Mouse (Mus musculus) heart, postnatal 14 days (tissue): ENCODE measurements at regions not wholly inside any gene's neighbourhood (a gene's known extent, or its start where the extent isn't known, plus 50 kb on each side); places are given as distances from the start of the nearest gene placed in this dataset.

Experiments used
- DNase-seq, 2 experiments: peaks; one replicate each; pipeline ENCODE4 v3.0.0; 2021 to 2022
- intact Hi-C: fragments of 180-260 bp; cut with DNase I; formaldehyde crosslinking; loops from one replicate; pipeline ENCODE4 v1.15.1; 2025

DNA sequence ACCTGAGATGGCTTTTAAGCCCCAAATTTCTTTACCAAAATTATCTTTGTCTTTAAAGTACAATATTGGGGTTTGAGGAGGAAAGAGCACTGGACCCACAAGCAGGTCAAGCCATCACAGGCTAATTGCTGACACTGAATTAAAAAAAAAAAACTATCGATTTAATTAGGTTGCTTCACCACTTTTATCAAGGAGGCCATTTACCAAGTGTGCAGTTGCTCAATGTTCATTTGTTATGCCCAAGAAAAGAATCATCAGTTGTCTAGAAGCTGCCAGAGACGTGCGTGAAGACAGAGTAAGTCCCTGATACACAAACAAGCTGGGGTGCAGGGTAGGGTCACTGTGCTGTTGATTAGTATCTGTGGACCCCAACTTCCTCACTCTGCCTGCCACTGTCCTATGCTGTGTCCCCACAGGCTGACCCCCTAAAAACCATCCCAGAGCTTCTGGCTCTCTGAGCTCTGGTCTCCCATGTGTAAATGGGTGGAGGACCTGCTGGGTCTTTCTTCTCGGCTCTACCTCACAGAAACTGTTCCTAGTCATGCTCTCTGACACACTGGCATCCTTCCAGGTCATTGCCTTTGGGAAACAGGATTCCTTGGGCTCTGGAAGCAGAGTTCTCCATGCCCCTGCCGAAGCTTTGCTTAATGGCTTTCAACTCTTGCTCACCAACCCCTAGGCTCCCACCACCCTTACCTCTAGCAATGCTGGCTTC lies 116.8 kb downstream of the Dyrk2 start:
- intact Hi-C loops: no loop called here
- DNase-seq: no peak

DNA sequence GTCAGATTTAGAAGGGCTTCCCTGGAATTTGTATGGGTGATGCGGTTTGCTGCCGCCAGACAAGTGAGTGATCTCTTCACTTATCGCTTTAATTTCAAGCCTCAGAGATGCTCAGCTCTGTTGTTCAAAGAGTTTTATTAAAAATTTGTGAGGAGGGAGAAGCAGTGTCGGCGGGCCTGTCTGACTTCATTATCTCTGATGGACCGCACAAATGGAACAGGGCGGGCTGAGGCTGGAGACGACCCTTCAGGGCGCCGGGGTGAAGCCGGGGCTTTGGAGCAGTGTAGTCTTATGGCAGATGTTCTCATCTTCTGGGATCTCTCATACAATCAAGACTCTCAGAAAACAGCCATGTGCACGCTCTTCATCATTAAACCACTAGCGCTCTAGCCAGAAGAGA lies 115.2 kb downstream of the Dyrk2 start:
- no peak for DNase-seq
- intact Hi-C loops: no loop called here

DNA sequence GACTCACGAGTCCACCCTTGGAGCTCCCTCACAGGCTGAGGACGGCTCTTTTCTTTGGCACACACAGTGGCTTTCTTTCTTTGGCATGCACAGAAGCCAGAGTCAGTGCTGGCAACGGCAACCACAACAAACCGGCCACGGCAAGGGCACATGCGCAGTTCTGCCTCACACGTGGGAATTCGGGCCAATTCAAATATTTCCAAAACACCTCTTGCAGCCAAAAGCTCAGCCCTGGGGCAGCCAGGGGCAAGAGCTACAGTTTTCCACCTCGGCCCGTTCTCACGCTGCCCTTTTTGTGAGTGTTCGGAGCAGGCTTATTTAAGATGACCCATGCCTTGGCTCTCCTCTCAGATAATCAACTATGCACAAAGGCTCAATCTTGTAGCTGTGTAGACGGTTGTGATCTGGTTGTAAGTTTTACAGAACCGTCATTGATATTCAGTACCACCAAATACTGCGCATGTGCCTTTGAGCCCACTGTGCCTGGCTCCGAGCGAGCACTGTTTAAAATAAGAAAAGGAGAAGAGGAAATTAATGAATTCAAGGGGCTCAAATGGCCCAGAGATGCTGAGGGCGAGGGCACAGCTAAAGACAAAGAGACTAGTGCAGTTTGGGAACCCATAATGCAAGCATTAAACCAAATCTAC lies 111.1 kb downstream of the Dyrk2 start:
- intact Hi-C loops: no loop called here
- peak; percentile 61 to 72 for DNase-seq

DNA sequence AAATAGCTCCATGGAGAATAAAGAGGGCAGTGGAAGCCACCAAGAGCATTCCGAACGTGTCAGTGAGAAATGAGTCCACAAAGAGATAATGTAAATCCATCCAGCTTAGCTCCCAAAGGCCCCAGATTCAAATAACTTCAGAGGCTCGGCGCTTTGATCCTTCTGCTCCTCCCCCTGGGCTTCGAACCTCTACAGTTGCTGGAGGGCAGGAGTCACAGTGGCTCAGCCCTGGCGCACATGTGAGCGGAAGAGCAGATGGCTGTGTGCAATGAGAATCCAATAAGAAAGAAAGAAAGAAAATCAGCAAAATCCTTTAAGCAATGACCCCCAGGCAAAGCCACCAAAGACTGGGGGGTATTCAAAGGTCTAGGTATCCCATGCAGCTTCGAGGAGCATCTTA lies 109.6 kb downstream of the Dyrk2 start:
- DNase-seq: no peak
- intact Hi-C loops: no loop called here

DNA sequence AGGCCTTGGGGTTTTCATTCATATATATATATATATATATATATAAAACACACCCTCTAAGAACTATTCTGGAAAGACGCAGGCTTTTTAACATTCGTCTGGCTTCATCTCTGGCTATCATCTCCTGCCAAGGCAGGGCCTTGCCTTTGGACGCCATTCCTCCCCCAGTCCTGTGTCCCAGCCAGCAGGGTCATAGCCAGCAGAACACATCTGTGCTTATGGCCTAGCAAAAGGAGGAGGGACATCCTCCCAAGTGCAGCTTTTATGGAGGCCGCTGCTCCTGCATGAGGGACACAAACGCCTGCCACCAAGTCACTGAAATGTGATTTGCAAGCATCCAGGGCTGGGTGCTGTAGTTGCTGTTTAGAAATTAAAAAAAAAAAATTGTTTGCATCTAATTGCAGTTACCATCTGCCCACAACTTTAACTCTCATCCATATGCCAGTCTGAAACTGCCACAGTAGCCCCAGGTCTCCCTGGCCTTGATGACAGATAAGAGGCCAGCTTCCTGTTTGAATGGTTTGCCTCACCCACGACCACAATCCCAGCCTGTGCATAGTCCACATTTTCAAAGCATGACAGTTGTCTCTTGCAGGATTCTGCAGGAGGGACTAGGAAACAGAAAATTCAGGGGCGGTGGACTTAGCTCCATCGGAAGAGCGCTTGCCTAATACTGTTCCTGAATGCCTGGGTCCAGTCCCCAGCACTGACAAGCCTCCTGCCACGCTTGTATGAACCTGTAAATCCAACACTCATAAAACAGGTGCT lies 108.7 kb downstream of the Dyrk2 start:
- peak; percentile 56 to 60 for DNase-seq
- intact Hi-C loops: no loop called here

DNA sequence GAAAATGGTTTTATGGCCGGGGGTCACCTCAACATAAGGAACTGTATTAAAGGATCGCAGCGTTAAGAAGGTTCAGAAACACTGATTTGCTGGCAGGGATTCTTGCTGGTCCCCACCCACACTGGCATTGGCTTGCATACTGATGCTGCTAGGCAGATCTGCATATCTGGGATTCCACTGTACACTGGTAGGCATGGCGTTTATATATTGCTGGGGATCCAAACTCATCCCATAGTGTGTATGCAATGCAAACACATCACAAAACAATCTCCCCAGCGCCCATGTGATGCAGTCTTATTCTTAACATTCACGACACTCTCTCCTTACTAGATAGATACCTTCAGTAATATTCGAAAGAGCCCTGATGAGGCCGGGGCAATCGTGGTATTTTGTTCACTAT lies 105.0 kb downstream of the Dyrk2 start:
- no peak for DNase-seq
- intact Hi-C loops: no loop called here

DNA sequence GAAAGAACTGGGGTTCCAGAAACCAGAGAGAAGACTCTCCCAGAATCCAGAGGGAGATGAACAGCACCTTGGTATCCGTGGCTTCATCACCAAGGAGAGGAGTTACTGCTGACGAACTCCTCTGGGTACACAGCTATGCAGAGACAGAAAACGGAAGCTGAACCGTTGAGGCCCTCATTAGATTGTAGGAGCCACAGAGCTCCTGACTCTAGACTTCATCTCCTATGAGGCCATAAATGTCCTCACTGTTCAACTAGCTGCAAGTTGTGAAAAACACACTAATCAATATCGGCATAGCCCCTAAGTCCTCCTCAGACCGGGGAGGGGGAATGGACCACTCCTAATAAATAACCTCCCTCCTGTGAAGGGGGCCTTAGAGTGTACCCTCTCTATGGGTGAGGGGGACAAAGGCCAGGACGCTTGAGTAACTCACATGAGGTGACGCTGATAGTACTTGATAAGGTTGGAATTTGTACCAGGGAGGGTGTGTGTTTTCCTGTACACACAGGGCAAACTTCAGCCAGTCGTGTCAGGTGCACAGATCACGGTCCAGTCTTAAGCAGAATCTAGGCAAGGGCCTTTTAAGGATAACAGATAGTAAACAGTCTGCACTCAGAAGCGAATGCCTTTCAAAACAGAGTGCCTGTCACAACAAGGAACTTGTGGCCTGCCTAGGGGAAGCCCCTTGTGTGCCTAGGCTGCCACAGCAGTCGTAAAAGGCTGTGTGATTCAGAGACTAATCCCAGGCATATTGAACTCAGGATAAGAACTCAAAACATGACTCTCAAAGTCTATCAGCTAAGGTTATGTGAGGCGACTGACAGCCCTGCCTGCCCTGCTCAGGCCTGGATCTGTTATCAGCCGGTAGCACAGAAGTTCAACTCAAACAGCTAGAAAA lies 104.2 kb downstream of the Dyrk2 start:
- peak in 1 of 2 experiments; percentile 16 for DNase-seq
- intact Hi-C loops: no loop called here

DNA sequence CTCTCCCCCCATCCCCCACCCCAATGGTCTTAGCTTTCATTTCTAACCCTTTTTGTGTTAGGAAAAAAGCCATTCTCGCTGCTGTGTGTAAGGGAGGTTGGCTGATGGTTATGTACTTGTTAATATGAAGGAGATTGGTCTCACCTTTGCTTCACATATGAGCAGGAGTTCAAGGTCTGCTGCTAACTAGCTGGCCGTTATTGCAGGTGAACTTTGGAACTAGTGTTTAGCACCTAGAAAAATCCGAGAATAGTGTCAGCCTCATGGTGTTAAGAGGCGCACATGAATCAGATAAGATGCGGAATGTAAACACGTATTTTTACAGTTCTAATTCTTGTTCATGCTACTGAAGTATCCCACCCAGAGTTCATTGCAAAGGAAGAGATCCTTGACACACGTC lies 103.2 kb downstream of the Dyrk2 start:
- DNase-seq: no peak
- intact Hi-C loops: no loop called here

DNA sequence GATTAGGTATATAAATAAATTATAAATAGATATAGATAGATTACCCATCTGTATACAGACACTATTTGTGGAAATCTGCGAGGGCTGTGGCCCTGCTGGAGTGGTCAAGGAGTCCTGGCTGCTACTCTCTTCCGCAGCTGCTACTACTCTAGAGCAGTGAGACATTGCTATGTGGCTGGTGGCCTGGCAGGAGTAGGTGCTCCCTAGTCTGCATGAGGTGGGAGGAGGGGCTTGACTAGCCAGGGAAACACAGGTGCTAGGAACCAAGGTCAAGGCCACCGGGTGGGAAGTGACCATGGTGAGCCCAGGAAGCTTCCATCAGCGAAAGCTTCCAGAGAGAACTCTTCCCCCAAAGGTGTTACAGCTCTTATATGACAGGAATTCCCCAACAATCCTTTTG lies 100.3 kb downstream of the Dyrk2 start:
- no peak for DNase-seq

DNA sequence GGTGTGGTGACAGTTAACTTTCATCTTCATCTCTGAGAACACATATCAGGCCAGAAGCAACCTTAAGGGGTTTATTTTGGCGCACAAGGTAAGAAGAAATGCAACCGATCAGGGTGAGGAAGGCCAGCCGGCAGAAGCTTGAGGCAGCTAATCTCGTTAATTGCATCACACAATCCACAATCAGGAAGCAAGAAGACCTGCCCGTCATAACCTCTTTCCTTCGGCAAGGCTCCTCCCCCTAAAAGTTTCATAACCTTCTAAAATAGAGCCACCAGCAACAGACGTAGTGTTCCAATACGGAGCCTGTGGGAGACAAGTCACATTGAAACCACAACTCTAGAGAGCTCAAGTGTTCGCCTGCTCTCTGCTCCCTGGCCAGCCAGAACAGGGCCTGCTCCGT lies 91.4 kb downstream of the Dyrk2 start:
- no peak for DNase-seq
- intact Hi-C loops: no loop called here

More for the DNA sequence above, 100.3 kb downstream of the Dyrk2 start:
- intact Hi-C loops: no loop called here

DNA sequence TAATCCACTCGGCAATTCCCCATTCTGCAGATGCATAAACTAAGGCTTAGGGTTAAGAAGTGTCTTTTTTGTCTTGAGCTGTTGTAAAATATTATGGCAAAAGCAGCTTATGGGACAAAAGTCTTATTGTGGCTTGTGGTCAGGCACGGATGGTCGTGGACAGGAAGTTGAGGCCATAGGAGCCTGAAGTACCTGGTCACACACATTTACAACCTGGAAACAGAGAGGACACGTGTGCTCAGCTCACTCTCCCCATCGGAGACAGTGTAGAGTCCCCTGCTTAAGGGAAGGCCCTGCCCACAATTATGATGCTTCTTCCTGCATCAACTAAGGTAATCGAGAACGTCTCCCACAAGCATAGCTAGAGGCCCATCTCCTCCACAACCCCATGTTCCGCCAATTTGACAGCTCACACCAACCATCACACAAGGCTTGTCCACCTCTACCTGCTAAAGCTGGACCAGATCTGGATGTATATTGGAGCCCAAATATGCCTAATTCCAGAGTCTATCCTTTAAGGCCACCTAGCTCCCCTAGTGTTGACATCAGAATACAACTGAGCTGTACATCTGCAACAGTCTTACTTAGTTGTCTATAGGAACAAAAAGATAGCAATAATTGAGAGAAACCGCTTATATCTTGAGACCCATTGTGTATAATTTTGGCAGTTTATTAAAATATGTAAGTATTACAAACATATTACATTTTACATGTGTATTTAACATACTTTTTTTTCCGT lies 89.0 kb downstream of the Dyrk2 start:
- no peak for DNase-seq
- intact Hi-C loops: no loop called here

DNA sequence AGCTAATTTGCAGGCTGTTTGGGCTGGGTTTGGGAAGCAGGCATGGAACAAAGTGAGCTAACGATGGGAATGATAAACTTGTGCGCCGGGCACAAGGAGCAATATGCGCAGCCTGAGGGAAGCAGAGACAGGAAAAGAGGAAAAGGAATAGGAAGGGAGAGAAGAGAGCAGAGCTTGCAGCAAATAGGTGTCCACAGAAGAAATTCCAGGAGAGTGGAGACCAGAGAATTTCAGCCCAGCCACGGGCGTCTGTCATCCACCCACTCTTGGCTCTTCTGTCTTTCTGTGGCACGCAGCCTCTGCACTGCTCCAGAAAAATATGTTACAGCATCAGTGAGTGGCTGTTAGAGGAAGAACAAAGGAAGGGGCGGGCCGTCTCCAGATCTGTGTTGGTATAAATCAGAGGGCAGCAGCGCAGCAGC lies 88.2 kb downstream of the Dyrk2 start:
- DNase-seq: no peak
- intact Hi-C loops: no loop called here

DNA sequence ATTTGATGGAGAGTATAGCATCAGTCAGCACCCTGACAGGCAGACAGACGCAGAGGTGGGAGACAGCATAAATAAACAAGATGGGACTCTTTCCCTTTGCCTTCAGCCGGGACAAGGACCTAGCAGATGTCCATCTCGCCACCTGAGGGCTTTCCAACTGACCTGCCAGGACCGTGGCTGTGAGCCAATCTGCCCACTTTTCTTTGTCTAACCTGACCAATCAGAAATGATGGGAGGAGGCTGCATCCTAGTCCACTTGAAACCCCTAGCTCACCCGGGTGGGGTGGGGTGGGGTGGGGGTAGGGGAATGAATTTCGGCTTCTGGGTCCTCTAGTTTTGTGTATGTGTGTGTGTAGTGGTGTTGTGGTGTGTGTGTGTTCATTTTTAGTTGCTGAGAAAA lies 87.4 kb downstream of the Dyrk2 start:
- intact Hi-C loops: no loop called here
- no peak for DNase-seq

DNA sequence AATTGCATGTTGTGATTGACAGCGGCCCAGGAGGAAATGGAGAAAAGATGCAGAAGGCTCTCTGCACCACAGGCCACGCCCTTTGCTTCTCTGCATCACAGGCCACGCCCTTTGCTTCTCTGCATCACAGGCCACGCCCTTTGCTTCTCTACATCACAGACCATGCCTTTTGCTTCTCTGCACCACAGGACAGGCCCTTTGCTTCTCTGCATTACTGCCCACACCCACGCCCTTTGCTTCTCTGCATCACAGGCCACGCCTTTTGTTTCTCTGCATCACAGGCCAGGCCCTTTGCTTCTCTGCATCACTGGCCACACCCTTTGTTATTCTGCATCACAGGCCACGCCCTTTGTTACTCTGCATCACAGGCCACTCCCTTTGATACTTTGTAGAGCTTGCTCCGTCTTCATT lies 82.7 kb downstream of the Dyrk2 start:
- intact Hi-C loops: no loop called here

DNA sequence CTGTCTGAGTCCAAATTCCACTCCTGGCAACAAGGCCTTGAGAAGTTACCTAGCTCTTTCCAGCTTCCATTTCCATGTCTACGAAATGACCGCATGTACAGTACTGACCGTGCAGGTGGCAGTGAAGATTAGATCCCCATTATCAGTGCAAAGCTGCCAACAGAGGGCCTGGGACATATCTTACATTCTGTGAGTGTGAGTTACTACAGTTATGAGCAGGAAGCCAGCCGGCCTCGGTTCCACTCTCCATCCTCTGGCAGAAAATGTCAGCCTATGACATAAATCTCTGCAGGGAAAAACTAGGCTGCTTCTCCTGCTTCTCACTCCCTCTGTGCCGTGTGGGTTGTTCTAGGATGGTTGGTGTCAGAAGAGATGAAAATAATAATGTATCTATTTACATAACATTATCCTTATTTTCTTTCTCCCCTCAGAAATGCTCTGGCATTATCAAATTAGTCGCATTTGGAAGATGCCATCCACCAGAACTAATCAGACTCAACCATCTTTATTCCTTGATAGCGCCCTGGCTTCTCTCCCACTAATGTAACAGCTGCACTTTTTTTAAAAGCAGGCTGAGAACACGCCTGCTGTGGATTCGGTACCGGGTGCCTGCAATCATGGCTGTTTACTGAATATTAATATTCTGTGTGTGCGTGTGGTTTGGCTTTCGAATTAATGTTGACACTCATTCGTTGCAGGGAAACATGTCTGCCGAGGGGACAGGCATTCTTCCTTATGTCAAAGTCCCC lies 77.5 kb downstream of the Dyrk2 start:
- intact Hi-C loops: loop anchor here (10.0 kb wide), 1 partner anchor 198 kb away; no protein-coding TSS in a partner anchor
- no peak for DNase-seq

More for the DNA sequence above, 82.7 kb downstream of the Dyrk2 start:
- no peak for DNase-seq

DNA sequence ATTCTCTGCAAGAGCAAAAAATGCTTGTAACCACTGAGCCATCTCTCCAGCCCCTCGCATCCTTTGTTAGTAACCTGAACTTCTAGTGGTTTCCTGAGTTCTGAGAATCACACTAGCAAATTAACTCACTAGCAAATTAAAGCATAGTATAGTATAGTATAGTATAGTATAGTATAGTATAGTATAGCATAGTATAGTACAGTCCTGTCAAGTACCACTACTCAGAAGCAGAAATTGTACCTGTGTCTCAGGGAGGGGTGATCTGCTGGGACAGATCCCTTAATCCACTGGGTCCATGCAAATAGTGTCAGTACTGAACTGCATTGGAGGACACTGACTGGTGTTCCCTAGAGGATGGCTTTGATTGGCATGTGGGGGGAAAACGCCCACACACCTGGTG lies 76.2 kb downstream of the Dyrk2 start:
- no peak for DNase-seq
- intact Hi-C loops: loop anchor here (10.0 kb wide), 1 partner anchor 199 kb away; no protein-coding TSS in a partner anchor

DNA sequence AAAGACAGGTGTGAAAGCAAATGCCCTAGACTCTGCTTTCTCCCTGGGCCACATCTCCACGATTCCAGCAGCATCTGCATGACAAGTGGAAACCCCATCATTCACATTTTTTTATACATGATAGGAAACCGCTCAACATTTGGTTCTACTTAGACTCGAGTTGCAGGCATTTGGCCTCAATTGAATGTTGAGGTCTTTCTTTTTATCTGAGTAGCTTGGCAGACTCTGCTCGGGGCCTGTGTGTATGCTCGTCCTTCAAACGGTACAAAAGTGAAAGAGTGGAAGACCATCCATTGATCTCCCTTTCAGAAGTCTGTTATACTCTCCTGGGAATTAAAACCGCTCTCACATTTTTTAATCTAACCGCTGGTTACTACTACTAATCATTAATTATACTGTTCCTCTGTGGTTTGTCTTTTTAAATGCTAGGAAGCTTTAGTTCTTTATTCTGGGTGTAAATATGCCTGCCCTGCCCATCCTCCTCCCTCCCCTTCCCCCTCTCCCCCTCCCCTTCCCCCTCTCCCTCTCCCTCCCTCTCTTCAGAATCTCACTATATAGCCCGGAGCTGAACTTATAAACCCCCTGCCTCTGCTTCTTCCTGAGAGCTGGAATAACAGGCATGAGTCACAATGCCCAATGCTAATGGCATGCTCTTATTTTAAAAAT lies 75.5 kb downstream of the Dyrk2 start:
- DNase-seq: no peak
- intact Hi-C loops: loop anchor here (10.0 kb wide), 1 partner anchor 200 kb away; no protein-coding TSS in a partner anchor

DNA sequence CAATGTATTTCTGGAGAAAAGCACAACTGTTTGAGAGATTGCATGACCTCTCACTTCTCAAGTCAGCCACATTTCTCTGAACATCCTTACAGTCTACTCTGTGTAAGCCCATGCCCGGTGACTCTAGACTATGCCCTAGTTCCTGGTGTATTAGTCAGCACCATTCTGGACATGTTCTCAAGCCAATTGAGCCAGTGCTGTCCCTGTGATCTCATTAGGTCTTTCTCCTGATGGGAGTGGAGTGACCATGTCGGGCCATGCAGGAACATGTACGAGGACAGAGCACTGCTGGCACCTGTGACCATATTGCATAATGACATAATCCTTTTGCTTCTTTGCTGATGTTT lies 75.0 kb downstream of the Dyrk2 start:
- intact Hi-C loops: loop anchor here (10.0 kb wide), 1 partner anchor 200 kb away; no protein-coding TSS in a partner anchor
- no peak for DNase-seq
